Mouse (Mus musculus) stomach, embryonic 14.5 days (tissue): ENCODE measurements around the gene Alcam. TPM values are rescaled to one million over a fixed set of nuclear protein-coding genes. Genes with fewer than 3 reads are reported as not detected.

ENCODE experiments used
- ATAC-seq: fragments of 200-750 bp; cut with Nextera tagmentation; 2 replicates; pipeline ENCODE4 v1.8.0; 2017; ENCODE audit warnings: low read depth, moderate TSS enrichment; ENCODE audit not compliant: insufficient number of reproducible peaks, insufficient read depth, low FRiP score
- H3K27ac ChIP-seq: fragments of 300-500 bp; sonication (generic); 2 replicates; pipeline ENCODE4 v1.5.1; 2014; ENCODE audit warnings: mild to moderate bottlenecking, low read length, moderate library complexity, mixed read lengths
- H3K27me3 ChIP-seq: fragments of 300-500 bp; sonication (generic); 2 replicates; pipeline ENCODE4 v1.6.1; 2014; ENCODE audit warnings: low read length, control low read depth, mixed read lengths; ENCODE audit not compliant: control insufficient read depth, insufficient read depth
- H3K36me3 ChIP-seq: fragments of 300-500 bp; sonication (generic); 2 replicates; pipeline ENCODE4 v1.6.1; 2014; ENCODE audit warnings: mild to moderate bottlenecking, control low read depth, low read length, moderate library complexity, mixed read lengths; ENCODE audit not compliant: control insufficient read depth, insufficient read depth
- H3K4me1 ChIP-seq: fragments of 300-500 bp; sonication (generic); 2 replicates; pipeline ENCODE4 v1.6.1; 2014; ENCODE audit warnings: low read length, control low read depth, mixed read lengths; ENCODE audit not compliant: control insufficient read depth, insufficient read depth
- H3K4me2 ChIP-seq: fragments of 300-500 bp; sonication (generic); replicated peaks from 2 replicates; pipeline ENCODE4 v1.6.1; 2014; ENCODE audit warnings: low read depth, low read length, control low read depth
- H3K4me3 ChIP-seq: fragments of 300-500 bp; sonication (generic); 2 replicates; pipeline ENCODE4 v1.5.1; 2014; ENCODE audit warnings: low read depth, low read length, control low read depth
- H3K9ac ChIP-seq: fragments of 300-500 bp; sonication (generic); replicated peaks from 2 replicates; pipeline ENCODE4 v1.6.1; 2014; ENCODE audit warnings: low read depth, mild to moderate bottlenecking, control low read depth, low read length, moderate library complexity, mixed read lengths
- H3K9me3 ChIP-seq: fragments of 300-500 bp; sonication (generic); 2 replicates; pipeline ENCODE4 v1.6.1; 2016; ENCODE audit warnings: low read depth, low read length, control low read depth; ENCODE audit not compliant: control insufficient read depth
- WGBS: fragments of 180-500 bp; shearing (Covaris S2); extraction: QIAGEN DNeasy Blood & Tissue Kit; methylation state at CpG from one replicate; pipeline ENCODE4 v1.1.7; 2014; 5-methylcytosine and 5-hydroxymethylcytosine counted together
- polyA plus RNA-seq: library from polyadenylated mRNA; unstranded; fragments of >200 nt; fragmentation: Nextera tagmentation; extraction: Ambion mirVana; gene quantifications from 2 replicates; pipeline ENCODE4 v1.2.1, GENCODE M21; 2014

Gene Alcam
- polyA plus RNA-seq, 1 experiment from 2014 or later = 103 TPM

GRCm38 (mm10) chr16:52371956-52372355 is 81.9 kb downstream of the Alcam start:
- no peaks in the 10 kb centered on the region for H3K4me1 ChIP-seq
- 71% methylated on average over 2 of the region's 2 CpGs for WGBS
- no peak for ATAC-seq

GRCm38 (mm10) chr16:52368521-52368920 is 85.4 kb downstream of the Alcam start:
- H3K36me3 ChIP-seq = no peaks in the 10 kb centered on the region
- no peaks in the 10 kb centered on the region for H3K27me3 ChIP-seq
- no peak overlapping the region for H3K4me3 ChIP-seq
- WGBS = 97% methylated on average over 5 of the region's 5 CpGs
- no peaks in the 10 kb centered on the region for H3K9me3 ChIP-seq
- H3K27ac ChIP-seq = no peak overlapping the region
- no peaks in the 10 kb centered on the region for H3K4me1 ChIP-seq
- H3K9ac ChIP-seq = no peak overlapping the region
- no peak overlapping the region for H3K4me2 ChIP-seq
- ATAC-seq = no peak

More at GRCm38 (mm10) chr16:52371956-52372355, 81.9 kb downstream of the Alcam start:
- Histone ChIP-seq H3K27ac (no peak overlapping the region), H3K27me3 (no peaks in the 10 kb centered on the region), H3K36me3 (no peaks in the 10 kb centered on the region), H3K4me3 (no peak overlapping the region), H3K9me3 (no peaks in the 10 kb centered on the region), H3K4me2 (no peak overlapping the region), H3K9ac (no peak overlapping the region)

- Histone ChIP-seq H3K9me3 (no peaks in the 10 kb centered on the region), H3K4me1 (no peaks in the 10 kb centered on the region), H3K27me3 (no peaks in the 10 kb centered on the region), H3K4me3 (no peak overlapping the region), H3K4me2 (no peak overlapping the region), H3K9ac (no peak overlapping the region), H3K36me3 (no peaks in the 10 kb centered on the region), H3K27ac (no peak overlapping the region)
- no peak for ATAC-seq
- 86% methylated on average over 4 of the region's 4 CpGs for WGBS
These were observed 87.0 kb downstream of the Alcam start for GRCm38 (mm10) chr16:52366915-52367314.

DNA sequence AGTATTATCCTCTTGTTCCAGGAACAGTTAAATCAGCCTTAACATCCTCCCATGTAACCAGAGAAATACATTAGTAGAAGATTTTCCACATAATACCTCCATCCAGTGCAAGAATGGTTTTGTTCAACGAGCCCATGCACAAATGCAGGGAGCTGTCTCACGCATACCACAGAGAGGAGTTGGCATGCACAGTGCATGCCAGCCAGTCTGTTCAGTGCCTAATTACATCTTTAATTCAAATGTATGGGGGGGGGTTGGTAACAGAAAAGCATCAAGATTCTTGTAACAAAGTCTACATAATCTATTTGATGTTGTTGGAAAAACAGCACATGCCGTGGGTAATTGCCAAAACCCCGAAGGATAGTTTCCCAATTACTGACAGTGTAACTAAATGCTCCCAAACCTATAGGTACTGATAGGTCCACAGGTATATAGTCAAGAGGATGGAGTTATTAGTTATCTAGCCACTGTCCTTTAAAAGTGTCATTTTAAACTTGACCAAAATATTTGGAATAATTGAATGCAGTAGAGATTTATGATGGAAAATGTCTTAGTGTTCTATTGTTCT is 89.8 kb downstream of the Alcam start:
- Histone ChIP-seq H3K4me1 (no peaks in the 10 kb centered on the region), H3K9ac (no peak overlapping the region), H3K9me3 (no peaks in the 10 kb centered on the region), H3K4me3 (no peak overlapping the region), H3K27me3 (no peaks in the 10 kb centered on the region), H3K36me3 (no peaks in the 10 kb centered on the region), H3K4me2 (no peak overlapping the region), H3K27ac (no peak overlapping the region)
- WGBS = 86% methylated on average over 4 of the region's 4 CpGs
- ATAC-seq = no peak

GRCm38 (mm10) chr16:52343467-52344033 is 110.3 kb downstream of the Alcam start:
- no peak overlapping the region for H3K27ac ChIP-seq
- H3K4me1 ChIP-seq = no peaks in the 10 kb centered on the region
- no peaks in the 10 kb centered on the region for H3K27me3 ChIP-seq
- ATAC-seq = no peak
- no peak overlapping the region for H3K4me3 ChIP-seq
- H3K9ac ChIP-seq = no peak overlapping the region
- WGBS = 44% methylated on average over 2 of the region's 2 CpGs
- H3K9me3 ChIP-seq = no peaks in the 10 kb centered on the region
- H3K4me2 ChIP-seq = no peak overlapping the region
- H3K36me3 ChIP-seq = no peaks in the 10 kb centered on the region

- Histone ChIP-seq H3K27me3 (no peaks in the 10 kb centered on the region), H3K9me3 (no peaks in the 10 kb centered on the region), H3K9ac (no peak overlapping the region), H3K4me3 (no peak overlapping the region), H3K27ac (no peak overlapping the region), H3K4me1 (no peaks in the 10 kb centered on the region), H3K4me2 (no peak overlapping the region), H3K36me3 (no peaks in the 10 kb centered on the region)
- WGBS = 72% methylated on average over 8 of the region's 8 CpGs
- ATAC-seq = no peak
These were observed 111.0 kb downstream of the Alcam start for GRCm38 (mm10) chr16:52342694-52343466.

GRCm38 (mm10) chr16:52334084-52334483 is 119.8 kb downstream of the Alcam start:
- H3K4me3 ChIP-seq = no peak overlapping the region
- peak overlapping the region; percentile 56; the same call in 1 of the 2 replicates for H3K27ac ChIP-seq
- no peaks in the 10 kb centered on the region for H3K4me1 ChIP-seq
- H3K9ac ChIP-seq = no peak overlapping the region
- H3K4me2 ChIP-seq = no peak overlapping the region
- no peaks in the 10 kb centered on the region for H3K9me3 ChIP-seq
- no peaks in the 10 kb centered on the region for H3K36me3 ChIP-seq
- WGBS = 67% methylated on average over 4 of the region's 4 CpGs
- ATAC-seq = no peak
- no peaks in the 10 kb centered on the region for H3K27me3 ChIP-seq

- H3K27me3 ChIP-seq = no peaks in the 10 kb centered on the region
- H3K9ac ChIP-seq = no peak overlapping the region
- no peaks in the 10 kb centered on the region for H3K4me1 ChIP-seq
- no peaks in the 10 kb centered on the region for H3K9me3 ChIP-seq
- peak; percentile 89 for ATAC-seq
- no peak overlapping the region for H3K4me2 ChIP-seq
- no peak overlapping the region for H3K4me3 ChIP-seq
- no peaks in the 10 kb centered on the region for H3K36me3 ChIP-seq
- H3K27ac ChIP-seq = peak overlapping the region; percentile 74
- 65% methylated on average over 5 of the region's 5 CpGs for WGBS
These were observed 120.2 kb downstream of the Alcam start for GRCm38 (mm10) chr16:52333631-52334030.
